Mouse (Mus musculus) forebrain, embryonic 11.5 days (tissue): Measurements from ENCODE around the gene Slc34a1. TPM values are rescaled to one million over a fixed set of nuclear protein-coding genes. Genes with fewer than 3 reads are reported as not detected.
"Not testable (repeated sequence)": the region's sequence is repeated elsewhere in the genome, so short reads cannot be mapped to it uniquely, and the experiment has no call there.

ENCODE experiments used
- ATAC-seq: fragments of 200-750 bp; cut with Nextera tagmentation; replicated peaks from 2 replicates; pipeline ENCODE4 v1.8.0; 2017; ENCODE audit warnings: moderate TSS enrichment; ENCODE audit not compliant: low FRiP score
- DNase-seq: peaks from one replicate; pipeline ENCODE4 v3.0.0-alpha.2; 2017; ENCODE audit warnings: low spot score
- H3K27ac ChIP-seq: fragments of 300-500 bp; sonication (generic); 2 replicates; pipeline ENCODE4 v1.5.1; 2014; ENCODE audit warnings: low read depth, low read length
- H3K27me3 ChIP-seq: fragments of 300-500 bp; sonication (generic); 2 replicates; pipeline ENCODE4 v1.6.1; 2014; ENCODE audit warnings: mild to moderate bottlenecking, low read length, mixed read lengths; ENCODE audit not compliant: control insufficient read depth, insufficient read depth
- H3K36me3 ChIP-seq: fragments of 300-500 bp; sonication (generic); 2 replicates; pipeline ENCODE4 v1.6.1; 2014; ENCODE audit warnings: mild to moderate bottlenecking, low read length, moderate library complexity, mixed read lengths; ENCODE audit not compliant: control insufficient read depth, insufficient read depth
- H3K4me1 ChIP-seq: fragments of 300-500 bp; sonication (generic); replicated peaks from 2 replicates; pipeline ENCODE4 v1.6.1; 2014; ENCODE audit warnings: low read length, mixed read lengths; ENCODE audit not compliant: control insufficient read depth, insufficient read depth
- H3K4me2 ChIP-seq: fragments of 300-500 bp; sonication (generic); 2 replicates; pipeline ENCODE4 v1.6.1; 2014; ENCODE audit warnings: low read depth, mild to moderate bottlenecking, low read length, moderate library complexity, mixed read lengths; ENCODE audit not compliant: severe bottlenecking
- H3K4me3 ChIP-seq: fragments of 300-500 bp; sonication (generic); 2 replicates; pipeline ENCODE4 v1.5.1; 2014; ENCODE audit warnings: low read depth, low read length
- H3K9ac ChIP-seq: fragments of 300-500 bp; sonication (generic); 2 replicates; pipeline ENCODE4 v1.6.1; 2014; ENCODE audit warnings: low read length
- H3K9me3 ChIP-seq: fragments of 300-500 bp; sonication (generic); 2 replicates; pipeline ENCODE4 v1.6.1; 2016; ENCODE audit warnings: low read length, mixed read lengths; ENCODE audit not compliant: control insufficient read depth
- WGBS: fragments of 180-500 bp; shearing (Covaris S2); extraction: QIAGEN DNeasy Blood & Tissue Kit; methylation state at CpG from one replicate; pipeline ENCODE4 v1.1.7; 2014; 5-methylcytosine and 5-hydroxymethylcytosine counted together
- polyA plus RNA-seq: library from polyadenylated mRNA; unstranded; fragments of >200 nt; fragmentation: Nextera tagmentation; extraction: Ambion mirVana; gene quantifications from 2 replicates; pipeline ENCODE4 v1.2.1, GENCODE M21; 2014

The Slc34a1 gene
- polyA plus RNA-seq, 1 experiment from 2014 or later, result not detected

DNA sequence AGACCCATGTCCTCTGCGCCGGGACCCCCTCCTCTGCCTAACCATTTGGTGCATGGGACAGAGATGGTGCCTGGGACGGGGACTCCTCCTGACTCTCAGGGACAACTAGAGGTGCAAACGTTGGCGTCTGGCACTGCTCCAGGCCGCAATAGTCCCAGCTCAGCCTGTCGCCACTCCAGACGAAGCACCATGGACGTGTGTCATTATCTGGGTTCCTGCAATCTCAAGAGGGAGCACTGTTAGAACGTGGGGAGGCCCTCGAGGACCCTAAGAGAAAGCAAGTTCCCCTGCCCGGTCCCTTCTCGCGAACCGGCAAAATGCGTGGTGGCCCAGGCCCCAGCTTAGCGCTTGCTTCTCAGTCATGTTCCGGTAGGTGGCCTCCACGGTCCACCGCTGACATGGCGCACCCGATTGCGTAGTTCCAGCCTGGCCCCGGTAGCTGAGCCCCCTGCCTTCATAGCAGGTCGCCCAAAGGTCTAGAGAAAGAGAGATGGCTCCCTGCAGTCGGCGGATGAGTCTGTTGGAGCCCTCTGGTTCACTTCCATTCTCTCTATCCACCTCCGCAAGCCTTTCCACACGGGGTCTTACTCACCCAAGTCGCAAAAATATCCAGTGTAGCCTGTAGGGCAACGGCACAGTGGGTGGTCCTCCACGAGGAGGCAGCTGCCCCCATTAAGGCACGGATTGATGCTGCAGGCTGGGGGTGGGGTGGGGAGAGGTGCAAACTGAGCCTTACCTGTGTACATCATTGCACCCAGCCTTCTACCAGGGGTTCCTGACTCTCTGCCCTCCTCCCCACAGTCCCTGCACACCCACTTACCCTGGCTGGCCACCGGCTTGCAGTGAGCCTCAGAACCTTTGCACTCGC is 23.2 kb downstream of the Slc34a1 start:
- no peak for ATAC-seq
- Histone ChIP-seq H3K9me3 (no peaks in the 10 kb centered on the region), H3K36me3 (no peaks in the 10 kb centered on the region), H3K4me1 (no peaks in the 10 kb centered on the region; the same call in 1 of the 2 replicates), H3K27me3 (peaks cover 38% of the 10 kb centered on the region), H3K4me2 (peak overlapping the region; percentile 32; the same call in 1 of the 2 replicates), H3K4me3 (peak overlapping the region; percentile 8; the same call in 1 of the 2 replicates), H3K9ac (peak overlapping the region; percentile 14), H3K27ac (no peak overlapping the region)
- peak; percentile 80 for DNase-seq
- 18% methylated on average over 35 of the region's 35 CpGs for WGBS

GRCm38 (mm10) chr13:55426613-55427012 is 28.6 kb downstream of the Slc34a1 start, which contains the start of gene F12:
F12 (minus strand) TSS chr13:55426793.
- Histone ChIP-seq H3K36me3 (no peaks in the 10 kb centered on the region), H3K4me2 (no peak within 1 kb of the TSS), H3K27ac (no peak within 1 kb of the TSS), H3K9me3 (no peaks in the 10 kb centered on the region), H3K27me3 (peaks cover 7% of the 10 kb centered on the region), H3K4me3 (no peak within 1 kb of the TSS), H3K9ac (no peak within 1 kb of the TSS), H3K4me1 (no peaks in the 10 kb centered on the region)
- DNase-seq (no peak), ATAC-seq (no peak)
- WGBS, result 89% methylated on average over 10 of the region's 10 CpGs

- H3K36me3 ChIP-seq, result no peaks in the 10 kb centered on the region
- ATAC-seq (no peak), DNase-seq (no peak)
- no peak overlapping the region for H3K4me3 ChIP-seq
- H3K4me1 ChIP-seq, result no peaks in the 10 kb centered on the region
- no peaks in the 10 kb centered on the region for H3K27me3 ChIP-seq
- H3K9me3 ChIP-seq, result no peaks in the 10 kb centered on the region
- no peak overlapping the region for H3K27ac ChIP-seq
- H3K9ac ChIP-seq, result no peak overlapping the region
- 76% methylated on average over 12 of the region's 12 CpGs for WGBS
- H3K4me2 ChIP-seq, result no peak overlapping the region
These were observed 31.4 kb downstream of the Slc34a1 start for GRCm38 (mm10) chr13:55429226-55429888.

GRCm38 (mm10) chr13:55430566-55430965 is 32.6 kb downstream of the Slc34a1 start:
- 83% methylated on average over 2 of the region's 2 CpGs for WGBS
- Histone ChIP-seq H3K27me3 (no peaks in the 10 kb centered on the region), H3K4me3 (no peak overlapping the region), H3K27ac (no peak overlapping the region), H3K9me3 (no peaks in the 10 kb centered on the region), H3K36me3 (no peaks in the 10 kb centered on the region), H3K4me2 (no peak overlapping the region), H3K9ac (no peak overlapping the region), H3K4me1 (no peaks in the 10 kb centered on the region)
- ATAC-seq (no peak), DNase-seq (no peak)

GRCm38 (mm10) chr13:55431889-55432685 is 34.1 kb downstream of the Slc34a1 start:
- no peaks in the 10 kb centered on the region for H3K4me1 ChIP-seq
- 84% methylated on average over 10 of the region's 10 CpGs for WGBS
- no peaks in the 10 kb centered on the region for H3K27me3 ChIP-seq
- ATAC-seq (no peak), DNase-seq (no peak)
- H3K9ac ChIP-seq, result no peak overlapping the region
- H3K27ac ChIP-seq, result no peak overlapping the region
- H3K4me3 ChIP-seq, result no peak overlapping the region
- no peaks in the 10 kb centered on the region for H3K9me3 ChIP-seq
- no peak overlapping the region for H3K4me2 ChIP-seq
- H3K36me3 ChIP-seq, result no peaks in the 10 kb centered on the region

DNA sequence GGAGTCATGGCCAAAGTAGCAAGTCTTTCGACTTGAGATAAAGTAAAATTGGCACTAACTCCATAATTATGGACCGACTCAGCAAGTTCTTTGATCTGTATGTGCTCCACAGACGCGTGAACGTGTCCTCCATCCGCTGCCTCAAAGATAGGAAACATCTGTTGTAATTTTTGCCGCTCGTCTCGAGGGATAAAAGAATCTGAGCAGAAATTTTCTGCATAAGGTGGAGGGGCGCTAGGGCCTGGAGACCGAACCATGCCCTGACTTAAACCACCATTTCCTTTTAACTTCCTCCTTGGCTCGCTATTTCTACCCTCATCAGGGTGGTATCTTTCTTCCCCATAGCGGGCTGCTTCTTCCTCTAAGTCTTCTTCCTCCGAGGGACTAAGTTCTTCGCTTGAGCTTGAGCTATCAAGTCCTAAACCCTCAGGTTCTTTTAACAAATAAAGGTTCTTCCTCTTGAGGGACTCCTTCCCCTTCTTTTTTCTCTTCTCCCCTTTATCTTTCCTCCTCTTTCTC is 39.2 kb downstream of the Slc34a1 start:
- not testable (repeated sequence) for ATAC-seq, H3K9ac ChIP-seq, H3K4me2 ChIP-seq, H3K9me3 ChIP-seq, DNase-seq, H3K4me1 ChIP-seq, H3K36me3 ChIP-seq, H3K27ac ChIP-seq, H3K4me3 ChIP-seq, H3K27me3 ChIP-seq
- 89% methylated on average over 14 of the region's 15 CpGs for WGBS

DNA sequence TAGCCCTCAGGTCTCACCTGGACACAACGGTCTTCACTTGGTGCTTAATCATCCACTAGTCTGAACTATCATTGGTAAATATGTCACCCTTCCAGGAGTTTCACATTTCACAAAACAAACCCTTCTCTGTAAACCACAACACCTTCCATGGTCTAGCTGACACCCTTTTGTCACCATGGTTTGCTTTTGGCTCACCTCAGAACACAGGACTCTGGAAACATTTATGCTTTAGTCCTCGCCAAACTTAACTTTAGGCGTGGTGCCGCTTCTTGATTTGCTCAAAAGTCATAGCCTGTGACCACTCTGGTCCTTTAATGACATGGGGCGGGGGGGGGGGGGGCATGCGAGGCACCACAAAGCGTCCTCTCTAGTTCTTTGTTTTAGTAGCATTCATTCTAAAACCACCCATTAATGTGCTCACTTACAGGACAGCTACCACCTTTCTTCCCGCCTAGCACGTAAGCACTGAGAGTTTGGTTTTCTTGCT is 45.9 kb downstream of the Slc34a1 start:
- Histone ChIP-seq H3K9me3 (no peaks in the 10 kb centered on the region), H3K27ac (no peak overlapping the region; the same call in 1 of the 2 replicates), H3K4me2 (peak overlapping the region; percentile 86), H3K27me3 (no peaks in the 10 kb centered on the region), H3K4me3 (peak overlapping the region; percentile 90), H3K4me1 (peaks cover 8% of the 10 kb centered on the region; the same call in 1 of the 2 replicates), H3K9ac (peak overlapping the region; percentile 65), H3K36me3 (no peaks in the 10 kb centered on the region)
- no peak for ATAC-seq
- no peak for DNase-seq
- WGBS, result 49% methylated on average over 9 of the region's 9 CpGs
